Mouse (Mus musculus): Measurements from ENCODE around the gene Cx3cr1. TPM values are rescaled to one million over a fixed set of nuclear protein-coding genes. Genes with fewer than 3 reads are reported as not detected.
A peak's percentile ranks its signal among the peaks of the same experiment; 100 is the strongest.

Gene Cx3cr1
- polyA plus RNA-seq (2015; fragmentation: Nextera tagmentation; extraction: Ambion mirVana), result 3.5 and 4.3 TPM in 2 replicates

DNA sequence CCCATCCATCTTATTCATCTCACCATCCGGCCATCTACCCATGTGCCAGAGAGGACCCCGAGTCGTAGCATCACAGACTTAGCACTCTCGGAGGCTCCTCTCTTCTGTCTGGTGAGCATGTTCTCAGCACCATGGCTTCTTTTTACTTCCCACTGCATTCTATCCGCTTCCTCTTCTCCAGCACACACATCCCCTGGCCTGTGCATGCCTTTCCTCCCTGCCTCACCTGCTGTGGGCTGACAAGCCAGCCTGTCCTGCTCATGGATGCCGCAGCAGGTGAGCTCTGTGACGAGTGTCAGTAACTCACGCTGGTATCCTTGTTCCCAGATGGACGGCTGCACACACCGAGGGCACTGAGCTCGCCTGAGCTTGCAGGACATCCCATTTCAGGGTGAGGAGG, at the start of gene Cx3cr1:
Gene Cx3cr1 (minus strand): TSS at position 101 of the 400 bp plus-strand sequence.
- H3K4me1 ChIP-seq (replicated peaks), result peaks cover 11% of the 10 kb centered on the region
- H3K9ac ChIP-seq, result no peak within 1 kb of the TSS
- no peak within 1 kb of the TSS for H3K4me2 ChIP-seq
- H3K27me3 ChIP-seq, result no peaks in the 10 kb centered on the region
- no peak within 1 kb of the TSS for H3K4me3 ChIP-seq (replicated peaks)
- ATAC-seq (ENCODE audit: low read depth) (no peak), DNase-seq (no peak)
- peak within 1 kb of the TSS; percentile 2; the same call in 1 of the 2 replicates for H3K27ac ChIP-seq
- no peaks in the 10 kb centered on the region for H3K36me3 ChIP-seq
- 74% methylated on average over 11 of the region's 11 CpGs for WGBS (ENCODE audit: insufficient replicate concordance)
- H3K9me3 ChIP-seq (replicated peaks), result no peaks in the 10 kb centered on the region

GRCm38 (mm10) chr9:120118212-120118611, 48.5 kb upstream of the Cx3cr1 start:
- DNase-seq (no peak), ATAC-seq (ENCODE audit: low read depth) (no peak)
- no peaks in the 10 kb centered on the region for H3K27me3 ChIP-seq
- peaks cover 70% of the 10 kb centered on the region for H3K36me3 ChIP-seq
- 76% methylated on average over 4 of the region's 4 CpGs for WGBS (ENCODE audit: insufficient replicate concordance)
- peak overlapping the region; percentile 74 for H3K4me3 ChIP-seq (replicated peaks)
- peak overlapping the region; percentile 93 for H3K9ac ChIP-seq
- H3K27ac ChIP-seq, result peak overlapping the region; percentile 100
- H3K4me1 ChIP-seq (replicated peaks), result peaks cover 88% of the 10 kb centered on the region
- H3K9me3 ChIP-seq (replicated peaks), result no peaks in the 10 kb centered on the region
- peak overlapping the region; percentile 95 for H3K4me2 ChIP-seq

DNA sequence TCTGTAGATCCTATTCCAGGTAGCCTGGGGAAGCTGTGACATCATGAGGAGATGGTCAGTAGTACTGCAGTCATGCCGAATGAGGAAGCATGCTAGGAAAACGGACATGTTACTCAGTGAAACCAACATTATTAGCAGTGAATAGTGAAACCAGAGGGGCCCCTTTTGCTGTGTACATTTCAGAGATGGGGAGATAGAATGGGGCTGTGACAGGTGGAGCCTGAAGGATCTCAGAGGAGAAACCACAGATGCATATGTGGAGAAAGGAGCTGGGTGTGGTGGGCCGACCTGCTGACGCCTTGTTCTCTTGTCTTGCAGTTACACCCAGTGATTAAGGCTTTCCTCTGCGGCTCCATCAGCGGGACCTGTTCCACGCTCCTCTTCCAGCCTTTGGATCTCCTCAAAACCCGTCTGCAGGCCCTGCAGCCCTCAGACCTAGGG, 46.5 kb upstream of the Cx3cr1 start:
- WGBS (ENCODE audit: insufficient replicate concordance), result 11% methylated on average over 8 of the region's 8 CpGs
- DNase-seq, result peak; percentile 78
- Histone ChIP-seq H3K27ac (peak overlapping the region; percentile 100), H3K4me3 (replicated peaks) (peak overlapping the region; percentile 74), H3K36me3 (peaks cover 50% of the 10 kb centered on the region), H3K9me3 (replicated peaks) (no peaks in the 10 kb centered on the region), H3K4me2 (peak overlapping the region; percentile 95), H3K27me3 (no peaks in the 10 kb centered on the region), H3K9ac (peak overlapping the region; percentile 93), H3K4me1 (replicated peaks) (peaks cover 97% of the 10 kb centered on the region)
- ATAC-seq (ENCODE audit: low read depth), result peak; percentile 69

- ATAC-seq (ENCODE audit: low read depth) (peak; percentile 82), DNase-seq (peak; percentile 91)
- Histone ChIP-seq H3K4me2 (peak overlapping the region; percentile 95), H3K9me3 (replicated peaks) (no peaks in the 10 kb centered on the region), H3K4me1 (replicated peaks) (peaks cover 95% of the 10 kb centered on the region), H3K27ac (peak overlapping the region; percentile 100), H3K4me3 (replicated peaks) (peak overlapping the region; percentile 74), H3K27me3 (no peaks in the 10 kb centered on the region), H3K9ac (peak overlapping the region; percentile 93), H3K36me3 (peaks cover 43% of the 10 kb centered on the region)
- WGBS (ENCODE audit: insufficient replicate concordance), result 21% methylated on average over 5 of the region's 5 CpGs
Observed at GRCm38 (mm10) chr9:120115580-120115979, 45.9 kb upstream of the Cx3cr1 start.

GRCm38 (mm10) chr9:120114789-120115151, 45.1 kb upstream of the Cx3cr1 start:
- no peaks in the 10 kb centered on the region for H3K27me3 ChIP-seq
- peak overlapping the region; percentile 95 for H3K4me2 ChIP-seq
- 29% methylated on average over 2 of the region's 2 CpGs for WGBS (ENCODE audit: insufficient replicate concordance)
- ATAC-seq (ENCODE audit: low read depth) (peak; percentile 56), DNase-seq (peak; percentile 50)
- peak overlapping the region; percentile 93 for H3K9ac ChIP-seq
- peaks cover 35% of the 10 kb centered on the region for H3K36me3 ChIP-seq
- no peaks in the 10 kb centered on the region for H3K9me3 ChIP-seq (replicated peaks)
- H3K27ac ChIP-seq, result peak overlapping the region; percentile 100
- H3K4me1 ChIP-seq (replicated peaks), result peaks cover 88% of the 10 kb centered on the region
- H3K4me3 ChIP-seq (replicated peaks), result peak overlapping the region; percentile 74

DNA sequence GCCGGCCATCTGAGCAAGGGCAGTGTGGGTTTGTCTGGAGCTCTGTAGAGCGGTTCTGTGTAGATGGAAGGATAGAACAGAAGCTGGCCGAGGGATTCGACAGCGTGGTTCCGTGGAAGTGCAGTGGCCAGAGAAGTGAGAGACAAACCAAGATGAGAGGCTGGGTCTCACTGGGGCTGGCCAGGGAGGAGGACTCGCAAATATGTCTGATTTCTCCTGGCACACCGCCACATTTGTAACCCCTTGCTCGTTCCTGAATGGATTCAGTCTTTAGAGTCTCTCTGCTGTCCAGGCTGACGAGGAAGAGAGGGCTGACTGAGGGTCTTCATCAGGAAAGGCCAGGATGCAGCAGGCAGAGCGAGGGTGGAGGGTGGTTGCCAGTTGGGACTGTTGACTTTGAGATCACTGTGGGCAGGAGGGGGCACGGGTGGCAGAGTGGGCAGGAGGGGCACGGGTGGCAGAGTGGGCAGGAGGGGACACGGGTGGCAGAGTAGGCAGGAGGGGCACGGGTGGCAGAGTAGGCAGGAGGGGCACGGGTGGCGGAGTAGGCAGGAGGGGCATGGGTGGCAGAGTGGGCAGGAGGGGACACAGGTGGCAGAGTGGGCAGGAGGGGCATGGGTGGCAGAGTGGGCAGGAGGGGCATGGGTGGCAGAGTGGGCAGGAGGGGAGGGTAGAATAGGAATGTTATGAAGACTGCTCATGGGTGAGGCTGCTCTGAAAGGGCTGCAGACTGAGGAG, 44.5 kb upstream of the Cx3cr1 start:
- no peaks in the 10 kb centered on the region for H3K9me3 ChIP-seq (replicated peaks)
- peak overlapping the region; percentile 100 for H3K27ac ChIP-seq
- peak overlapping the region; percentile 95 for H3K4me2 ChIP-seq
- H3K36me3 ChIP-seq, result peaks cover 30% of the 10 kb centered on the region
- peaks cover 87% of the 10 kb centered on the region for H3K4me1 ChIP-seq (replicated peaks)
- no peak for DNase-seq
- no peaks in the 10 kb centered on the region for H3K27me3 ChIP-seq
- H3K9ac ChIP-seq, result peak overlapping the region; percentile 93
- peak overlapping the region; percentile 74 for H3K4me3 ChIP-seq (replicated peaks)
- WGBS (ENCODE audit: insufficient replicate concordance), result 73% methylated on average over 17 of the region's 17 CpGs
- no peak for ATAC-seq (ENCODE audit: low read depth)

- Histone ChIP-seq H3K27me3 (no peaks in the 10 kb centered on the region), H3K27ac (peak overlapping the region; percentile 100), H3K4me3 (replicated peaks) (peak overlapping the region; percentile 43), H3K4me1 (replicated peaks) (peaks cover 81% of the 10 kb centered on the region), H3K9ac (peak overlapping the region; percentile 74), H3K36me3 (peaks cover 22% of the 10 kb centered on the region), H3K9me3 (replicated peaks) (no peaks in the 10 kb centered on the region), H3K4me2 (peak overlapping the region; percentile 95)
- no peak for ATAC-seq (ENCODE audit: low read depth)
- no peak for DNase-seq
- 76% methylated on average over 7 of the region's 7 CpGs for WGBS (ENCODE audit: insufficient replicate concordance)
Observed at GRCm38 (mm10) chr9:120113456-120113855, 43.8 kb upstream of the Cx3cr1 start.

DNA sequence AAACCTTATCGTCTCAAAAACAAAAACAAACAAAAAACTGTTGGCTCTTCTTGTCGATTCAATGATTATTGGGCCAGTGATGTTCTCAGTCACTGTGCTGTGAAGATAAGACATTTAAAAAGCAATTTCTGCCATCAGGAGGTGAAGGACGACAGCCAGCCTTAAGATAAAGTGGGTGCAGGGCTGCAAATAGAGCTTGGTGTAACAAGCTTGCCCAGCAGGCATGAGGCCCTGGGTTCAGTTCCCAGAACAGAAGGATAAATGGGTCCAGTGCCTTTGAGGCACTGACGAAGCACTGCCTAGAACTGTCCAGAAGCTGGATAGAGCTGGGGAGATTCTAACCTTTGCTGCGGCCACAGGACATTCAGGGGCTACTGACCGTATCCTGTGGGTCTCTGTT, 42.8 kb upstream of the Cx3cr1 start:
- DNase-seq (peak; percentile 77), ATAC-seq (ENCODE audit: low read depth) (peak; percentile 21)
- Histone ChIP-seq H3K4me1 (replicated peaks) (peaks cover 71% of the 10 kb centered on the region), H3K27ac (peak overlapping the region; percentile 100), H3K27me3 (no peaks in the 10 kb centered on the region), H3K4me3 (replicated peaks) (peak overlapping the region; percentile 43), H3K36me3 (peaks cover 12% of the 10 kb centered on the region), H3K9ac (peak overlapping the region; percentile 74), H3K4me2 (peak overlapping the region; percentile 95), H3K9me3 (replicated peaks) (no peaks in the 10 kb centered on the region)
- 33% methylated on average over 6 of the region's 6 CpGs for WGBS (ENCODE audit: insufficient replicate concordance)

GRCm38 (mm10) chr9:120111156-120111945, 41.7 kb upstream of the Cx3cr1 start:
- peak overlapping the region; percentile 74 for H3K9ac ChIP-seq
- no peaks in the 10 kb centered on the region for H3K27me3 ChIP-seq
- H3K4me3 ChIP-seq (replicated peaks), result peak overlapping the region; percentile 89
- H3K4me1 ChIP-seq (replicated peaks), result peaks cover 59% of the 10 kb centered on the region
- WGBS (ENCODE audit: insufficient replicate concordance), result 53% methylated on average over 15 of the region's 15 CpGs
- H3K4me2 ChIP-seq, result peak overlapping the region; percentile 95
- H3K9me3 ChIP-seq (replicated peaks), result no peaks in the 10 kb centered on the region
- ATAC-seq (ENCODE audit: low read depth) (no peak), DNase-seq (no peak)
- peaks cover 1% of the 10 kb centered on the region; the same call in 1 of the 2 replicates for H3K36me3 ChIP-seq
- H3K27ac ChIP-seq, result peak overlapping the region; percentile 100

DNA sequence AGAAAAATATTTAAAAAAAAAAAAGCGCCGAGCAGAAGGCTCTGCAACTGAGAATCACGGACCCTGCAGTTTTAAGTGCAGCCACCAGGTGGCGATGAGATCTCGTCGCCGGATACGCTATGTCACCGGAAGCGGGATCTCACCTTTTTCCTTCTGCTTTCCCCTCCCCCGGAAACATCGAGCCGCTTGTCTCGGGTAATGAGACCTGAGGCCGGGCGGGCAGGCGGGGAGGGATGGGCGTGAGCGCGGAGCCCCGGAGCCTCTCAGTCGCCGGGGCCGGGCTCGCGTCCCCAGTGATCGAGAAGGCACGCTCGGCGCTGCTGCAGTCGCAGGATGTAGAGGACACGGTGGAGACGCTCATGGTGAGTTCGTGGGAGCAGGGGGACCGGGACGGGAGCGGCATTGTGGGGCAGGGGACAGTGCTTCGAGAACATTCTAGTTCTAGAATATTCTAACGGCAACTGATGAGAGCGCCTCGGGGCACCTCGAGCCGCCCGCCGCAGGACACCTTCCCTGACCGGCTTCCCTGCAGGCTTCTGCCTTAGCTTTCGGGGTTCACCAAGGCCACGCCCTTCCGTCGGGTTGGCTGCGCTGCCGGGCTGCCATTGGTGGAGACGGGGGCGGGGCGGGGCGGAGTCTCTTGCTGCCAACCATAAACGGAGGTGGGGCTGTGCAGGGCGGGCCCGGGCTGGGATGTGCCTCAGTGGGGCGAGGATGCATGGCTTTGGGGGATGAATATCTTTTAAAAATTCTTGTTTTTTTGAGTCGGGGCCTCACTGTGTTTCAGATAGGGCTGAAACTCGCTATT, 40.7 kb upstream of the Cx3cr1 start, which contains the start of gene Slc25a38:
Gene Slc25a38 (plus strand): TSS at position 164 of the 808 bp plus-strand sequence.
- under 1% methylated on average over 62 of the region's 62 CpGs for WGBS (ENCODE audit: insufficient replicate concordance)
- H3K9me3 ChIP-seq (replicated peaks), result no peaks in the 10 kb centered on the region
- peak within 1 kb of the TSS; percentile 94 for H3K9ac ChIP-seq
- H3K4me3 ChIP-seq (replicated peaks), result peak within 1 kb of the TSS; percentile 89
- peak; percentile 79 for ATAC-seq (ENCODE audit: low read depth)
- peak within 1 kb of the TSS; percentile 100 for H3K27ac ChIP-seq
- H3K36me3 ChIP-seq, result no peaks in the 10 kb centered on the region
- DNase-seq, result peak; percentile 96
- H3K27me3 ChIP-seq, result no peaks in the 10 kb centered on the region
- H3K4me1 ChIP-seq (replicated peaks), result peaks cover 50% of the 10 kb centered on the region
- peak within 1 kb of the TSS; percentile 95 for H3K4me2 ChIP-seq
